Comparison of ENCODE assay signal across 7 mouse cellular contexts in genomic region chr6:7692451-7692850, GRCm38 (mm10). TPM values are rescaled to one million over a fixed set of nuclear protein-coding genes. Genes with fewer than 3 reads are reported as not detected.
DNase-seq lines count a peak whose midpoint lies in the region; ATAC-seq lines count a peak whose summit lies in the region.

No protein-coding gene starts in this region.

- peak overlapping the region; percentile 74 for H3K9ac ChIP-seq in lung, embryonic 16.5 days (ENCODE audit: low read length)
- H3K9ac ChIP-seq in forebrain, embryonic 13.5 days = peak overlapping the region; percentile 77
- peak overlapping the region; percentile 68 for H3K9ac ChIP-seq in neural tube, embryonic 12.5 days

- no peaks in the 10 kb centered on the region for H3K9me3 ChIP-seq in lung, embryonic 16.5 days (ENCODE audit: control insufficient read depth, low read length)
- no peaks in the 10 kb centered on the region for H3K9me3 ChIP-seq in forebrain, embryonic 13.5 days (replicated peaks)
- no peaks in the 10 kb centered on the region for H3K9me3 ChIP-seq in limb, embryonic 10.5 days (replicated peaks)
- no peaks in the 10 kb centered on the region for H3K9me3 ChIP-seq in neural tube, embryonic 12.5 days

- no peaks in the 10 kb centered on the region for H3K27me3 ChIP-seq in lung, embryonic 16.5 days (ENCODE audit: control insufficient read depth, insufficient read depth, low read depth, low read length)
- no peaks in the 10 kb centered on the region for H3K27me3 ChIP-seq in forebrain, embryonic 13.5 days
- H3K27me3 ChIP-seq in limb, embryonic 10.5 days (ENCODE audit: low read depth, poor library complexity, severe bottlenecking) = no peaks in the 10 kb centered on the region
- no peaks in the 10 kb centered on the region for H3K27me3 ChIP-seq in neural tube, embryonic 12.5 days (replicated peaks)

- WGBS in lung, embryonic 16.5 days = under 1% methylated on average over 12 of the region's 12 CpGs
- 0% methylated on average over 12 of the region's 12 CpGs for WGBS in forebrain, embryonic 13.5 days
- WGBS in limb, embryonic 10.5 days = under 1% methylated on average over 12 of the region's 12 CpGs
- WGBS in neural tube, embryonic 12.5 days = under 1% methylated on average over 12 of the region's 12 CpGs

- peaks cover 5% of the 10 kb centered on the region; the same call in 1 of the 2 replicates for H3K4me1 ChIP-seq in lung, embryonic 16.5 days (replicated peaks; ENCODE audit: control insufficient read depth, insufficient read depth, low read length)
- H3K4me1 ChIP-seq in forebrain, embryonic 13.5 days = peaks cover 2% of the 10 kb centered on the region; the same call in 1 of the 2 replicates
- peaks cover 19% of the 10 kb centered on the region for H3K4me1 ChIP-seq in limb, embryonic 10.5 days
- no peaks in the 10 kb centered on the region for H3K4me1 ChIP-seq in neural tube, embryonic 12.5 days

- peak overlapping the region; percentile 68 for H3K27ac ChIP-seq in lung, embryonic 16.5 days (ENCODE audit: low read length)
- H3K27ac ChIP-seq in forebrain, embryonic 13.5 days = no peak overlapping the region
- H3K27ac ChIP-seq in limb, embryonic 10.5 days = peak overlapping the region; percentile 83
- no peak overlapping the region for H3K27ac ChIP-seq in neural tube, embryonic 12.5 days

- no peaks in the 10 kb centered on the region for H3K36me3 ChIP-seq in lung, embryonic 16.5 days (ENCODE audit: control insufficient read depth, insufficient read depth, low read length)
- no peaks in the 10 kb centered on the region for H3K36me3 ChIP-seq in forebrain, embryonic 13.5 days (ENCODE audit: poor library complexity, severe bottlenecking)
- no peaks in the 10 kb centered on the region for H3K36me3 ChIP-seq in limb, embryonic 10.5 days
- no peaks in the 10 kb centered on the region for H3K36me3 ChIP-seq in neural tube, embryonic 12.5 days

- DNase-seq in lung, postnatal 36 days = no peak
- peak; percentile 18 for DNase-seq in brain, embryonic 18.5 days (ENCODE audit: low read depth, low spot score)
- peak; percentile 66 for DNase-seq in limb, embryonic 10.5 days (ENCODE audit: low spot score)
- no peak for DNase-seq in B cell, adult 2 months

- H3K4me2 ChIP-seq in lung, embryonic 16.5 days (ENCODE audit: low read depth, low read length) = peak overlapping the region; percentile 98
- peak overlapping the region; percentile 94 for H3K4me2 ChIP-seq in forebrain, embryonic 13.5 days
- H3K4me2 ChIP-seq in neural tube, embryonic 12.5 days (replicated peaks) = peak overlapping the region; percentile 90

- H3K4me3 ChIP-seq in lung, embryonic 16.5 days (ENCODE audit: low read length) = peak overlapping the region; percentile 75
- peak overlapping the region; percentile 75 for H3K4me3 ChIP-seq in forebrain, embryonic 13.5 days
- peak overlapping the region; percentile 66 for H3K4me3 ChIP-seq in limb, embryonic 10.5 days
- peak overlapping the region; percentile 72 for H3K4me3 ChIP-seq in neural tube, embryonic 12.5 days

- ATAC-seq in lung, embryonic 16.5 days (ENCODE audit: low read depth) = peak; percentile 72
- peak; percentile 66 for ATAC-seq in forebrain, embryonic 13.5 days
- peak; percentile 79 for ATAC-seq in neural tube, embryonic 12.5 days (ENCODE audit: low FRiP score, low read depth)

RNA-seq across cellular contexts. Expression of gene Asns, which starts 0.6 kb away (rescaled TPM):
- 43.6 and 46.7 TPM in 2 replicates for polyA plus RNA-seq in lung, embryonic 16.5 days (2015; fragmentation: Nextera tagmentation; extraction: Ambion mirVana)
- polyA plus RNA-seq in forebrain, embryonic 13.5 days (2015; fragmentation: Nextera tagmentation; extraction: Ambion mirVana) = 35.2 and 46.4 TPM in 2 replicates
- polyA plus RNA-seq in limb, embryonic 10.5 days (2016; fragmentation: Nextera tagmentation; extraction: Ambion mirVana) = 100.0 and 126 TPM in 2 replicates
- 54.9 and 60.2 TPM in 2 replicates for polyA plus RNA-seq in neural tube, embryonic 12.5 days (2016; fragmentation: Nextera tagmentation; extraction: Ambion mirVana)

Comparison
In these comparisons a context has a peak if more than half of its experiments do, and no peak if none do; other contexts are left out.
1. H3K27ac ChIP-seq: peak in lung, embryonic 16.5 days (single experiment) and limb, embryonic 10.5 days (single experiment); none in forebrain, embryonic 13.5 days (single experiment) and neural tube, embryonic 12.5 days (single experiment).
2. DNase-seq: peak in brain, embryonic 18.5 days (single experiment) and limb, embryonic 10.5 days (single experiment); none in lung, postnatal 36 days (single experiment) and B cell, adult 2 months (0 of 2).
3. Peak in every context shown above with its lines, with median percentiles within 50 percentile points of each other: ATAC-seq, H3K4me2 ChIP-seq, H3K4me3 ChIP-seq and H3K9ac ChIP-seq.